Mouse (Mus musculus): Measurements from ENCODE around the gene Arhgap6. TPM values are rescaled to one million over a fixed set of nuclear protein-coding genes. Genes with fewer than 3 reads are reported as not detected.

Gene Arhgap6
- polyA plus RNA-seq, 1 experiment, result 2.5 TPM

GRCm38 (mm10) chrX:168832343-168832742 is 37.4 kb downstream of the Arhgap6 start:
- no peak for DNase-seq
- 48% methylated on average over 5 of the region's 5 CpGs for WGBS
- Histone ChIP-seq H3K4me3 (replicated peaks; ENCODE audit: insufficient read depth, low read depth, low read length) (no peak overlapping the region), H3K4me1 (ENCODE audit: control insufficient read depth, insufficient read depth, low read length) (no peaks in the 10 kb centered on the region), H3K27ac (ENCODE audit: insufficient read depth, low read length) (no peak overlapping the region), H3K27me3 (ENCODE audit: control insufficient read depth, insufficient read depth, low read length) (no peaks in the 10 kb centered on the region)
- TF ChIP-seq CTCF (IDR thresholded peaks at IDR 0.05; ENCODE audit: borderline replicate concordance, insufficient read depth, low read depth, low read length), result no peak
- TF ChIP-seq POLR2A (IDR thresholded peaks at IDR 0.05; ENCODE audit: borderline replicate concordance, insufficient read depth, low read length), result no peak

DNA sequence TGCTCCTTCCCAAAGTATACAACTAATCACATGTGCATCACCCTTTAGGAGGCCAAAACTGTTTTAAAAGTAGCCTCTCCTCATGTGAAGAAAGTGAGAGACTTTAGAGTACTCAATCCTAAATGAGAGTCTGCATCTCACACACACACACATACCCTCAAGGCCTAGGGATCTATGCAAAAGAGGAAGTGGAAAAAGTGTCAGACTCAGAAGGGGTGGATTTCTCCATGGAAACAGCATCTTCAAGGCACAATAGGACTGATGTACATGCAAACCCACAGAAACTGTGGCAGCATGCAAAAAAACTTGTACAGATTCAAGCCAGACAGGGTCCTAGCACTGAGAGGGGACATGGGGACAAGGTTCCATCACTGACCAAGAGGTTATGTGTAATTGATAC is 53.2 kb downstream of the Arhgap6 start:
- Histone ChIP-seq H3K27ac (ENCODE audit: insufficient read depth, low read length) (no peak overlapping the region), H3K4me1 (ENCODE audit: control insufficient read depth, insufficient read depth, low read length) (no peaks in the 10 kb centered on the region), H3K4me3 (replicated peaks; ENCODE audit: insufficient read depth, low read depth, low read length) (no peak overlapping the region), H3K27me3 (ENCODE audit: control insufficient read depth, insufficient read depth, low read length) (no peaks in the 10 kb centered on the region)
- TF ChIP-seq CTCF (IDR thresholded peaks at IDR 0.05; ENCODE audit: borderline replicate concordance, insufficient read depth, low read depth, low read length), result no peak
- TF ChIP-seq POLR2A (IDR thresholded peaks at IDR 0.05; ENCODE audit: borderline replicate concordance, insufficient read depth, low read length), result no peak
- DNase-seq, result no peak

DNA sequence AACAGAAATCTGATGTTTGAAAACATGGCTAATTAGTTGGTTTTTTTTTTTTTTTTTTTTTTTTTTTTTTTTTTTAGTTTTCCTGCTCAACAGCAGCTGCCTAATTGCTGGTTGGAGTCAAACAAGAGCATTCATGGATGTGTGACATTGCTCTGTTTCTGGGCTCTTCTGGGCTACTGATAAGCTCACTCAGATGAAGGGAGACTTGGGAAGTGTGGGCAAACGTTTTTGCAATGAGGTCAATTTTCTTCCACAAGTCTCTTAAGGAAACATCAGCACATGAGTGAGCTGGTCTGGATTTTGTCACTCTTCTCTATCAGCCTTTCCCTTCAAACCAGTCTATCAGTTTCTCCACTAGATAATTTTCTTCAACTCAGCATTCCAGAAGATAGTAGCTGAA is 79.8 kb downstream of the Arhgap6 start:
- WGBS, result 64% methylated on average over 1 of the region's 1 CpGs
- H3K27me3 ChIP-seq (ENCODE audit: control insufficient read depth, insufficient read depth, low read length), result no peaks in the 10 kb centered on the region

GRCm38 (mm10) chrX:168903557-168903956 is 108.7 kb downstream of the Arhgap6 start:
- 88% methylated on average over 2 of the region's 2 CpGs for WGBS

More for the DNA sequence above, 79.8 kb downstream of the Arhgap6 start:
- DNase-seq, result no peak
- H3K4me1 ChIP-seq (ENCODE audit: control insufficient read depth, insufficient read depth, low read length), result no peaks in the 10 kb centered on the region
- H3K27ac ChIP-seq (ENCODE audit: insufficient read depth, low read length), result no peak overlapping the region
- no peak overlapping the region for H3K4me3 ChIP-seq (replicated peaks; ENCODE audit: insufficient read depth, low read depth, low read length)
- TF ChIP-seq POLR2A (IDR thresholded peaks at IDR 0.05; ENCODE audit: borderline replicate concordance, insufficient read depth, low read length), result no peak
- no peak for TF ChIP-seq CTCF (IDR thresholded peaks at IDR 0.05; ENCODE audit: borderline replicate concordance, insufficient read depth, low read depth, low read length)

GRCm38 (mm10) chrX:168904086-168904485 is 109.2 kb downstream of the Arhgap6 start:
- Histone ChIP-seq H3K4me1 (ENCODE audit: control insufficient read depth, insufficient read depth, low read length) (no peaks in the 10 kb centered on the region), H3K4me3 (replicated peaks; ENCODE audit: insufficient read depth, low read depth, low read length) (no peak overlapping the region), H3K27ac (ENCODE audit: insufficient read depth, low read length) (no peak overlapping the region), H3K27me3 (ENCODE audit: control insufficient read depth, insufficient read depth, low read length) (no peaks in the 10 kb centered on the region)
- WGBS, result 83% methylated on average over 3 of the region's 3 CpGs
- DNase-seq, result no peak
- TF ChIP-seq CTCF (IDR thresholded peaks at IDR 0.05; ENCODE audit: borderline replicate concordance, insufficient read depth, low read depth, low read length) (no peak), POLR2A (IDR thresholded peaks at IDR 0.05; ENCODE audit: borderline replicate concordance, insufficient read depth, low read length) (no peak)

More at GRCm38 (mm10) chrX:168903557-168903956, 108.7 kb downstream of the Arhgap6 start:
- H3K27ac ChIP-seq (ENCODE audit: insufficient read depth, low read length), result no peak overlapping the region
- no peak for DNase-seq
- H3K4me3 ChIP-seq (replicated peaks; ENCODE audit: insufficient read depth, low read depth, low read length), result no peak overlapping the region
- TF ChIP-seq POLR2A (IDR thresholded peaks at IDR 0.05; ENCODE audit: borderline replicate concordance, insufficient read depth, low read length) (no peak), CTCF (IDR thresholded peaks at IDR 0.05; ENCODE audit: borderline replicate concordance, insufficient read depth, low read depth, low read length) (no peak)
- H3K4me1 ChIP-seq (ENCODE audit: control insufficient read depth, insufficient read depth, low read length), result no peaks in the 10 kb centered on the region
- no peaks in the 10 kb centered on the region for H3K27me3 ChIP-seq (ENCODE audit: control insufficient read depth, insufficient read depth, low read length)

DNA sequence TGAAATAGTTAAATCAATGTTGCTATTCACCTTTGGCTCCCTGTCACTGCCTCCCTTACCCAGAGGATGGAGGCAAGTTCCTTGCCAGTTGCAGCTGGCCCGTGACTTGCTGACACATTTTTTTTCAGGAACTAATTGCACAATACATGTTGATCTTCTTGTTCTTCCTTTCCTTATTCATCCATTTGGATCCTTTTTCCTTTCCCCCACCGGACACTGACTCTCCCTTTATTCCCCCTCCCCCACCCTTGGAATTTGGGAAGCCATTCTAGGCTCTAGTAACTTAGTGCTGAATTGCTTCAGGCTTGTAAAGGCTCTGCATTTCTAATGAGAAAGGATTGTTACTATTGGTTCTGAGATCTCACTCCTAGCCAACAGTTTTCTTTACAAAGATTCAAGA is 112.7 kb downstream of the Arhgap6 start:
- no peaks in the 10 kb centered on the region for H3K4me1 ChIP-seq (ENCODE audit: control insufficient read depth, insufficient read depth, low read length)
- DNase-seq, result no peak
- TF ChIP-seq POLR2A (IDR thresholded peaks at IDR 0.05; ENCODE audit: borderline replicate concordance, insufficient read depth, low read length) (no peak), CTCF (IDR thresholded peaks at IDR 0.05; ENCODE audit: borderline replicate concordance, insufficient read depth, low read depth, low read length) (no peak)
- no peak overlapping the region for H3K4me3 ChIP-seq (replicated peaks; ENCODE audit: insufficient read depth, low read depth, low read length)
- H3K27me3 ChIP-seq (ENCODE audit: control insufficient read depth, insufficient read depth, low read length), result no peaks in the 10 kb centered on the region
- 30% methylated on average over 2 of the region's 2 CpGs for WGBS
- no peak overlapping the region for H3K27ac ChIP-seq (ENCODE audit: insufficient read depth, low read length)

- no peaks in the 10 kb centered on the region for H3K27me3 ChIP-seq (ENCODE audit: control insufficient read depth, insufficient read depth, low read length)
- H3K4me1 ChIP-seq (ENCODE audit: control insufficient read depth, insufficient read depth, low read length), result no peaks in the 10 kb centered on the region
- TF ChIP-seq CTCF (IDR thresholded peaks at IDR 0.05; ENCODE audit: borderline replicate concordance, insufficient read depth, low read depth, low read length) (no peak), POLR2A (IDR thresholded peaks at IDR 0.05; ENCODE audit: borderline replicate concordance, insufficient read depth, low read length) (no peak)
- H3K27ac ChIP-seq (ENCODE audit: insufficient read depth, low read length), result no peak overlapping the region
- H3K4me3 ChIP-seq (replicated peaks; ENCODE audit: insufficient read depth, low read depth, low read length), result no peak overlapping the region
- DNase-seq, result no peak
Measured at GRCm38 (mm10) chrX:168913519-168913918, 118.6 kb downstream of the Arhgap6 start.

DNA sequence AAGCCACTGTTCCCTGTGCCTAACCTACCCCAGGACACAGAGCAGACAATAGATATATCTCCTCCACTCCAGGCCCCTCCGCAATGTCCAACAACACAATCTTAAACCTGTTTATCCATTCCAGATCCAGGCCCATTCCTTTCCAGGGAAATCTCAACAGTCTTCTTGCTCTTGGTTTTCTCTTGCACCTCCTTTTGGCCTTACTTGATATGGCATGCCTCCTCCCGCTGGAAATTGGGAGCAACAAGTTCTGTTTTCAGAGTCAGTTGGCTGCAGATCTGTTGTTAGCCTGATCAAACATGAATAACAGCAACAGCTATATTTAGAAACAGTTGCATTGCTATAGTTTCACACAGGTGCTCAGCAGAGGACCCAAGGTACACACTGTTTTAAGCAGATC is 126.0 kb downstream of the Arhgap6 start:
- no peak overlapping the region for H3K4me3 ChIP-seq (replicated peaks; ENCODE audit: insufficient read depth, low read depth, low read length)
- H3K27ac ChIP-seq (ENCODE audit: insufficient read depth, low read length), result no peak overlapping the region
- H3K4me1 ChIP-seq (ENCODE audit: control insufficient read depth, insufficient read depth, low read length), result no peaks in the 10 kb centered on the region
- no peak for DNase-seq
- TF ChIP-seq POLR2A (IDR thresholded peaks at IDR 0.05; ENCODE audit: borderline replicate concordance, insufficient read depth, low read length) (no peak), CTCF (IDR thresholded peaks at IDR 0.05; ENCODE audit: borderline replicate concordance, insufficient read depth, low read depth, low read length) (no peak)
- no peaks in the 10 kb centered on the region for H3K27me3 ChIP-seq (ENCODE audit: control insufficient read depth, insufficient read depth, low read length)
- 86% methylated on average over 2 of the region's 2 CpGs for WGBS
